Mouse (Mus musculus): ENCODE measurements around the gene Fhad1. TPM values are rescaled to one million over a fixed set of nuclear protein-coding genes. Genes with fewer than 3 reads are reported as not detected.

The Fhad1 gene
- polyA plus RNA-seq (2015; fragmentation: Nextera tagmentation; extraction: Ambion mirVana), result 1.2 and 1.4 TPM in 2 replicates

DNA sequence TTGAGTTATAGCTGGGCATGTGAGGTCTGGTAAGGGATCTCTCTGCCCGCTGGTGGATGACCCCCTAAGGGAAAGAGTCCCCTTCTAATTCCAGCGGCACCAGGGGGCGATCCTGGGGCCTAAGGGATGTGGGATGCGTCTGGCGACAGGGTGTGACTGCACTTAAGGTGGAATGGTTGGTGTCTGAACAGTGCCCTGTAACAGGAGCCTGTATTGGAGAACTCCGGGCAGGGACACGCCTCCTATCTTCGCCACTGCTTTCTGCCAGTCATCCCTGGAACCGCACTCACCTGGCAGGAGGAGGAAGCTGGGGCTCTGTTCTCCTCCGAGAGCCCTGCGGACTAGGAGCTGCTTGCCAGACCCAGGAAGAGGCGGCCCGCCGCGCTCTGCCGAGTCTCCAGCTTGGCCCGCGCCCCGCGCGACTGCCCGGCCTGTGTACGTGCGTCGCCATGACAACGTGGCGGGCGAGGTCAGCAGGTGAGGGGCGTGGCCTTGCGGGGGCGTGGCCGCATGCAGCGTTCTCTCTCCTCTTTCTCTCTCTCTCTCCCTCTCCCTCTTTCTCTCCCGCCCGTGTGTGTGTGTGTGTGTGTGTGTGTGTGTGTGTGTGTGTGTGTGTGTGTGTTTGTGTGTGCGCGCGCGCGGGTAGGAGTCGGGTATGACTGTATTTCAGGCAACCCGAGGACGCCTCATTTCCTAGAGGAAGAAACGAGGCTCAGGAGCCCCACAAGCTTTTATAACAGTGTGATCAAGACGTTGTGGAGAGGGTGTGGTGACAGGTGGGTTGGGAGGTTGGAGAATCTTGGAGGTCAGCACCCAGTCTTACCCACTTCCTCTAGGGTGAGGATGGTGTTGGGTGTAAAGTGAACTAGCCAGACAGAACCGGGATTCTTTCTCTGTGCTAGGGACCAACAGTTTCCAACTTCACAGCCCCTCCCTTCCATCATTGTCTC is at the start of gene Fhad1:
TSS of gene Fhad1 (minus strand) at position 424 of the 950 bp plus-strand sequence.
- ATAC-seq, result peak; percentile 85
- Histone ChIP-seq H3K4me3 (ENCODE audit: low read depth, low read length) (peak within 1 kb of the TSS; percentile 38), H3K4me2 (replicated peaks; ENCODE audit: low read depth) (peak within 1 kb of the TSS; percentile 72), H3K27ac (ENCODE audit: low read depth, low read length) (no peak within 1 kb of the TSS), H3K9me3 (ENCODE audit: control insufficient read depth) (no peaks in the 10 kb centered on the region), H3K36me3 (ENCODE audit: control insufficient read depth, insufficient read depth) (no peaks in the 10 kb centered on the region), H3K4me1 (replicated peaks; ENCODE audit: control insufficient read depth, insufficient read depth, low read length) (no peaks in the 10 kb centered on the region), H3K9ac (ENCODE audit: low read depth, low read length) (peak within 1 kb of the TSS; percentile 41; the same call in 1 of the 2 replicates), H3K27me3 (replicated peaks; ENCODE audit: control insufficient read depth, insufficient read depth, low read length) (no peaks in the 10 kb centered on the region)
- WGBS, result 2% methylated on average over 44 of the region's 46 CpGs
- TF ChIP-seq CTCF (IDR thresholded peaks at IDR 0.05; ENCODE audit: low read depth), result peak; percentile 46

DNA sequence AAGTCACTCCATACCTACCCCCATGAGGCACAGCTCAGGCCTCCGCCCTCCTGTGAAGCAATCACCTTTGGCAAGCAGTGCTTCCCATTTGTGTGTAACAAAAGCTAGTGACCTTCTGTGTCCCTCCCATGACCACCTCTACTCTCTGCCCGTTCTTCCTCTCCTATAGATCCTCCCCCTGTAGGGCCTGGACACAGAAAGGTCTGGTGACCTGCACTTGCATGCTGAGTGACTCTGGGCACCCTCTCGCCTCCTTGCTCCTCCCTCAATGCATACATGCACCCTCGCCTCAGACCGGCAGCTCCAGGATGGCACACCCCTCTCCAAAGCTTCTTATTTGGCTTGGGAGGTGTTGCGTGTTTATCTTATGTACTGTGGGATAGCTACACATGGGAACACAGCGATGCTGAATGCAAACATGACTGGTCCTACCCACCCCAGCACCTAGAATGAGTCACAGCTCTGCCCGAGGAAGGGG is 48.2 kb upstream of the Fhad1 start:
- ATAC-seq, result no peak
- H3K9me3 ChIP-seq (ENCODE audit: control insufficient read depth), result no peaks in the 10 kb centered on the region
- 51% methylated on average over 8 of the region's 8 CpGs for WGBS
- no peak overlapping the region for H3K9ac ChIP-seq (ENCODE audit: low read depth, low read length)
- H3K36me3 ChIP-seq (ENCODE audit: control insufficient read depth, insufficient read depth), result peaks cover 8% of the 10 kb centered on the region
- H3K4me3 ChIP-seq (ENCODE audit: low read depth, low read length), result no peak overlapping the region
- TF ChIP-seq CTCF (IDR thresholded peaks at IDR 0.05; ENCODE audit: low read depth), result no peak
- H3K27ac ChIP-seq (ENCODE audit: low read depth, low read length), result peak overlapping the region; percentile 50
- H3K27me3 ChIP-seq (replicated peaks; ENCODE audit: control insufficient read depth, insufficient read depth, low read length), result no peaks in the 10 kb centered on the region
- H3K4me2 ChIP-seq (replicated peaks; ENCODE audit: low read depth), result no peak overlapping the region
- peaks cover 17% of the 10 kb centered on the region; the same call in 1 of the 2 replicates for H3K4me1 ChIP-seq (replicated peaks; ENCODE audit: control insufficient read depth, insufficient read depth, low read length)

DNA sequence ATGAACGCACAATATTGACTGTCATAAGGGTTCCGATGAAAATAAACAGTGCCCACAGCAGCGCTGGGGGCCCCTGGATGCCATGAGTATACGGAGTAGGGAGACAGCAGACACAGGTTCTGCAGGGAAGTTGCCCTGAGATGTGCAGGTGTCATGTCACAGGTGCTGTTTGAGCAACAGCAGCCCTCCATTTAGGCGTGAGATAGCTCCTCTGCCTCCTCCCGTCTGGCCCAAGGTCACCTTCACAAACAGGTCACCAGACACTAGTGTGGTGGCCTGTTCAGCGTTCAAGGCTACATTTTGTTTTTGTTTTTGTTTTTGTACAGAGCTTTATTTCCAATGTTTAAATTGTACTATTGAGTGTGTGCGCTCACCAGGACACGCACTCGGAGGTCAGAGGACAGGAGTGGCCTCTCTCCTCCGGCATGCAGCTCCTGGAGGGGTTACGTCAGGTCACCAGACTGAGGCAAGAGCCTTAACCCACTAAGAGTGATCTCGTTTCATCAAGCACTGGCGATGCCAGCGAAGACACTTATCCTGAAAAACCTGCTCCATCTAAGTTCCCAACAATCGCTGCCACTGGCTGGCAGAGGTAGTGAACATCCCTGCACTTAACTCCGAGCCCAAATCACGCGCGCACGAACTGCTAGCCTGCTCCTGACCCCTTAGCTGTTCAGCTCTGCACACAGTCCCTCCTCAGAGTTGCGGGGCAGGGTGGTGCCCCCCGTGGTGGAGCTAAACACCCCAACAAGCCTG is 46.8 kb upstream of the Fhad1 start:
- peak overlapping the region; percentile 84 for H3K27ac ChIP-seq (ENCODE audit: low read depth, low read length)

DNA sequence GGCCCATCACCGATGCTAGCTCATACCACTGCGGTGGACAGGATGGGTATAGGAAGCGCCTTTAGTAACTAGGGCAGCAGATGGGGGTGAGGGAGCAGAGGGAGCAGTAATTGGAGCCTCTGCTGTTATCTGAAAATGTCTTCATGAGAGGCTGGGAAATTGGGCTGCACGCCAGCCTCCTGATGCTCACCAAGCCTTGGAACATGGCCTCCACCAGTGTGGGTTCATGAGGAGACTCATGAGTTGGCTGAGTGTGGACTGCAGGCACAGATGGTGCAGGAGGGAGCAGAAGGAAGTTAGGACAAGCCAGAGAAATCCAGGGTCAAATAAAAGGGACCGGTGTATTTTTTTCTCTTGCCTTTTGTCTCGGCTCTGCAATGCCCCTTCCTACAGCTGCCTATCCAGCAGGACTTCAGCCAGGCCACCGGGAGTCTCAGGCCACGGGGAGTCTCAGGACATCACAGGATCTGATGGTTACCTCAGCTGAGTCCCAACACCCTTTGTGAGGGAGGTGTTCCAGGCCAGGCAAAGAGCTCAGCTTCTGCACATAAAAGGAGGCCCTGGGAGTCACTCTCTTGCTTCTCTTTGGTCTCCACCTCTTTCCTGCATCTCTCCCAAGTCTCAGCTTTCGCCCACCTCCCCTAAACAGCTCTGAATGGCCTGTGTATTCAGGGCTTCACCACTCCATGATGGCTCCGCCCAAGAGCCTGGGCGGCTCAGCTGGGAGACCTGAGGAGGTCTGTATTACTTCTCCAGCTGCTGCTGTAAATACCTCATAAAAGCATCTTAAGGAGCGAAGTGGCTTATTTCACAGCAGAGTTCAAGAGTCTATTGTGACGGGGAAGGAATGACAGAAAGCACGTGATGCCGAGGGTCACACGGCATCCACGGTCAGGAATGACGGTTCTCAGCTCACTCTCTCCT is 45.8 kb upstream of the Fhad1 start:
- WGBS, result 46% methylated on average over 18 of the region's 18 CpGs
- H3K4me2 ChIP-seq (replicated peaks; ENCODE audit: low read depth), result no peak overlapping the region
- H3K27me3 ChIP-seq (replicated peaks; ENCODE audit: control insufficient read depth, insufficient read depth, low read length), result no peaks in the 10 kb centered on the region
- ATAC-seq, result peak; percentile 77
- TF ChIP-seq CTCF (IDR thresholded peaks at IDR 0.05; ENCODE audit: low read depth), result no peak
- 0 out of 2 replicates have a peak, but pooled peaks cover 4% of the 10 kb centered on the region for H3K36me3 ChIP-seq (ENCODE audit: control insufficient read depth, insufficient read depth)
- H3K4me3 ChIP-seq (ENCODE audit: low read depth, low read length), result no peak overlapping the region
- peaks cover 8% of the 10 kb centered on the region; the same call in 1 of the 2 replicates for H3K4me1 ChIP-seq (replicated peaks; ENCODE audit: control insufficient read depth, insufficient read depth, low read length)
- H3K9me3 ChIP-seq (ENCODE audit: control insufficient read depth), result no peaks in the 10 kb centered on the region
- no peak overlapping the region for H3K9ac ChIP-seq (ENCODE audit: low read depth, low read length)
- peak overlapping the region; percentile 84 for H3K27ac ChIP-seq (ENCODE audit: low read depth, low read length)

More for the DNA sequence above, 46.8 kb upstream of the Fhad1 start:
- no peak for ATAC-seq
- H3K4me1 ChIP-seq (replicated peaks; ENCODE audit: control insufficient read depth, insufficient read depth, low read length), result peaks cover 17% of the 10 kb centered on the region; the same call in 1 of the 2 replicates
- no peak for TF ChIP-seq CTCF (IDR thresholded peaks at IDR 0.05; ENCODE audit: low read depth)
- H3K27me3 ChIP-seq (replicated peaks; ENCODE audit: control insufficient read depth, insufficient read depth, low read length), result no peaks in the 10 kb centered on the region
- WGBS, result 72% methylated on average over 23 of the region's 23 CpGs
- no peaks in the 10 kb centered on the region for H3K9me3 ChIP-seq (ENCODE audit: control insufficient read depth)
- H3K4me3 ChIP-seq (ENCODE audit: low read depth, low read length), result no peak overlapping the region
- no peak overlapping the region for H3K9ac ChIP-seq (ENCODE audit: low read depth, low read length)
- H3K4me2 ChIP-seq (replicated peaks; ENCODE audit: low read depth), result no peak overlapping the region
- 0 out of 2 replicates have a peak, but pooled peaks cover 4% of the 10 kb centered on the region for H3K36me3 ChIP-seq (ENCODE audit: control insufficient read depth, insufficient read depth)

DNA sequence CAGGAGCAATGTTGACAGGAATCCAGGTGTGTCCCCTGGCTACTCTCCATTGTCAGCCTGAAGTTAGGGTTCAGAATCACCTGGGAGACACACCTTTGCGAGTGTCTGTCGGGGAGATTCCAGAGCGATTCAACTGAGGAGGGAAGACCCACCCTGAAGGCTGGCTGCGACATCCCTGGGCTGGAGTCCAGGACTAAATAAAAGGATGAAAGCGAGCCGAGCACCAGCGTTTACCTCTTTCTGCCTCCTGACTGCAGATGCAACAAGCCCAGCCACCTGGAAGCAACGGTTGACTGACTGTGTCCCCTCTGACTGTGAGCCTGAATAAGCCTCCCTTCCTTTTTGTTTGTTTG is 44.9 kb upstream of the Fhad1 start:
- Histone ChIP-seq H3K27ac (ENCODE audit: low read depth, low read length) (no peak overlapping the region), H3K9me3 (ENCODE audit: control insufficient read depth) (no peaks in the 10 kb centered on the region), H3K4me2 (replicated peaks; ENCODE audit: low read depth) (no peak overlapping the region), H3K4me1 (replicated peaks; ENCODE audit: control insufficient read depth, insufficient read depth, low read length) (peaks cover 7% of the 10 kb centered on the region; the same call in 1 of the 2 replicates), H3K27me3 (replicated peaks; ENCODE audit: control insufficient read depth, insufficient read depth, low read length) (no peaks in the 10 kb centered on the region), H3K36me3 (ENCODE audit: control insufficient read depth, insufficient read depth) (0 out of 2 replicates have a peak, but pooled peaks cover 4% of the 10 kb centered on the region), H3K9ac (ENCODE audit: low read depth, low read length) (no peak overlapping the region), H3K4me3 (ENCODE audit: low read depth, low read length) (no peak overlapping the region)
- no peak for TF ChIP-seq CTCF (IDR thresholded peaks at IDR 0.05; ENCODE audit: low read depth)
- no peak for ATAC-seq
- 82% methylated on average over 8 of the region's 8 CpGs for WGBS

Data from intestine, postnatal 0 days (tissue).